ENCODE assay signal across 9 mouse cellular contexts in the genomic region with DNA sequence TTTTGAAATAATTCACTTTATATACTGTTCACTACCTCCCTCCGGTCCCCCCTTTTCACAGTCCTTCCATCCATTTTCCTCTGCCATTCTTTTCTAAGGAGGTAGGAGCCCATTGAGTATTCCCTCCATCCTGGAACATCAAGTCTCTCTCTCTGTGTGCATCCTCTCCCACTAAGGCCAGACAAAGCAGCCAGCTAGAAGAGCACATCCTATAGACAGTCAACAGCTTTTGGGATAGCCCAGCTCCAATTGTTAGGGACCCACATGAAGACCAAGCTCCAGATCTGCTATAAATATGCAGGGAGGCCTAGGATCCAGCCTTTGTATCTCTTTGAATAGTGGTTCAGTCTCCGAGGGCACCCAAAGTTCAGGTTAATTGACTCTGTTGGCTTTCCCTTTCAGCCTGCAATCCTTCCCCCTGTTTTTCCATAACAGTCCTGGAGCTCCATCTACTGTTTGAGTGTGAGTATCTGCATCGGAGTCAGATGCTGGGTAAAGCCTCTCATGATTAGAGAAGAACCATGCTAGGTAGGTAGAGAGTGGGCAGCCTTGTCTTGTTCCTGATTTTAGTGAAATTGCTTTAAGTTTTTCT. TPM values are rescaled to one million over a fixed set of nuclear protein-coding genes. Genes with fewer than 3 reads are reported as not detected.
A peak's percentile ranks its signal among the peaks of the same experiment; 100 is the strongest.
DNase-seq lines count a peak whose midpoint lies in the region; ATAC-seq and TF ChIP-seq lines count a peak whose summit lies in the region.
"Had no signal": no experiment of that assay in that cellular context is flagged by ENCODE, and none has a peak within 500 bp of the region (broad histone marks: within the 10 kb centered on the region; RNA-seq: fewer than 3 reads in every experiment).

No protein-coding gene starts in this region.

- no peak overlapping the region for H3K27ac ChIP-seq in gastrocnemius, adult 2 months
- H3K27ac ChIP-seq in stomach, embryonic 14.5 days (ENCODE audit: low read length), result no peak overlapping the region
- H3K27ac ChIP-seq: macrophage had no signal

- peak; percentile 78 for ATAC-seq in stomach, embryonic 14.5 days (ENCODE audit: insufficient number of reproducible peaks, insufficient read depth, low FRiP score, low read depth)

- H3K36me3 ChIP-seq in stomach, embryonic 14.5 days (ENCODE audit: control insufficient read depth, insufficient read depth, low read length), result no peaks in the 10 kb centered on the region

- H3K9ac ChIP-seq in stomach, embryonic 14.5 days (replicated peaks; ENCODE audit: low read depth, low read length), result no peak overlapping the region

- no peak overlapping the region for H3K4me2 ChIP-seq in stomach, embryonic 14.5 days (replicated peaks; ENCODE audit: low read depth, low read length)

- no peak overlapping the region for H3K4me3 ChIP-seq in gastrocnemius, adult 2 months
- no peak overlapping the region for H3K4me3 ChIP-seq in stomach, embryonic 14.5 days (ENCODE audit: low read depth, low read length)

- 37% methylated on average over 3 of the region's 3 CpGs for WGBS in stomach, embryonic 14.5 days

- H3K4me1 ChIP-seq in stomach, embryonic 14.5 days (ENCODE audit: control insufficient read depth, insufficient read depth, low read length), result no peaks in the 10 kb centered on the region

- intact Hi-C loops in gastrocnemius, adult 2 months (cut with DNase I), result no loop called here
- intact Hi-C loops in gastrocnemius, postnatal 36 days (cut with DNase I), result no loop called here

- H3K27me3 ChIP-seq in stomach, embryonic 14.5 days (ENCODE audit: control insufficient read depth, insufficient read depth, low read length), result no peaks in the 10 kb centered on the region

- TF ChIP-seq CTCF in gastrocnemius, adult 2 months (IDR thresholded peaks at IDR 0.05), result 0 out of 2 replicates have a peak, but pooled peaks have one; percentile 5

- no peaks in the 10 kb centered on the region for H3K9me3 ChIP-seq in stomach, embryonic 14.5 days (ENCODE audit: control insufficient read depth, low read depth, low read length)

- DNase-seq in gastrocnemius, adult 2 months, result no peak
- no peak for DNase-seq in gastrocnemius, postnatal 36 days
- peak; percentile 30 for DNase-seq in brain, adult 2 months (ENCODE audit: low read depth, low spot score)
- peak; percentile 11 to 64 for DNase-seq in frontal cortex, adult 2 months (ENCODE audit: extremely low spot score in 1 of 2, low spot score in 1 of 2)
- DNase-seq in kidney, postnatal 36 days, result peak; percentile 34 to 43
- peak; percentile 21 for DNase-seq in lung, postnatal 14 days
- DNase-seq in gastrocnemius, postnatal 25 days, result no peak

RNA-seq across cellular contexts. Expression of a gene that starts 2.8 kb away (rescaled TPM):
- total RNA-seq in gastrocnemius, adult 2 months (2021), result not detected
- not detected for total RNA-seq in gastrocnemius, postnatal 36 days (2021)
- not detected in 2 replicates for polyA plus RNA-seq in frontal cortex, adult 2 months (2012; rRNA removed)
- polyA plus RNA-seq in stomach, embryonic 14.5 days (2014; fragmentation: Nextera tagmentation; extraction: Ambion mirVana), result not detected in 2 replicates
- not detected for total RNA-seq in gastrocnemius, postnatal 25 days (2021)
- polyA plus RNA-seq: macrophage had no signal

RNA-seq across cellular contexts. Expression of a gene that starts 50.6 kb away (rescaled TPM):
- total RNA-seq in gastrocnemius, adult 2 months (2021), result not detected
- total RNA-seq in gastrocnemius, postnatal 36 days (2021), result not detected
- not detected in 2 replicates for polyA plus RNA-seq in frontal cortex, adult 2 months (2012; rRNA removed)
- 0.72 and 1.1 TPM in 2 replicates for polyA plus RNA-seq in stomach, embryonic 14.5 days (2014; fragmentation: Nextera tagmentation; extraction: Ambion mirVana)
- not detected for total RNA-seq in gastrocnemius, postnatal 25 days (2021)
- polyA plus RNA-seq: macrophage had no signal

Comparison
In these comparisons a context has a peak if more than half of its experiments do, and no peak if none do; other contexts are left out.
1. DNase-seq: peak in brain, adult 2 months (single experiment), frontal cortex, adult 2 months (2 of 2), kidney, postnatal 36 days (2 of 2) and lung, postnatal 14 days (single experiment); none in gastrocnemius, adult 2 months (single experiment), gastrocnemius, postnatal 36 days (0 of 2) and gastrocnemius, postnatal 25 days (single experiment).